Mouse (Mus musculus) kidney, postnatal 14 days (tissue): ENCODE data around the gene Rpp40.

Experiments used
- DNase-seq: peaks from one replicate; pipeline ENCODE4 v3.0.0; 2022; ENCODE audit warnings: mixed read lengths

Gene Rpp40

DNA sequence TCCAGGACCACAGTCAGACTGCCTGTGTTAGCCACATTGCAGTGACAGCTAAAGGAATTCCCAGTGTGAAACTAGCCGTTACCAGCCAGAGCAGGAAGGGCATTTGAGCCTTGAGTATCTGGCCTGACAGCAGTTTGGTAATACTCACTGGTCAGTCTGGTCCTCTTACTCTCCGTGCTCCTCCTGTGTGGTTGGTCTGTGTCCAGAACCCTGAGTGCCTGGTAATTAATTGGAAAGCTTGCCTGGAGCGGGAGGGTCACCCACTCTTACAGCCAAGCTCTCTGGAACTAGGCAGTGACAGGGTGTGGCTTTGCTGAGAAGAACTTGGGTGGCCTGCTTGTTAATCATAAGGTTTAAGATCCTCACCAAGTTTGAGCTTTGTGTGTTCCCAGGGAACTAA lies 57.5 kb downstream of the Rpp40 start:
- DNase-seq = peak; percentile 27

DNA sequence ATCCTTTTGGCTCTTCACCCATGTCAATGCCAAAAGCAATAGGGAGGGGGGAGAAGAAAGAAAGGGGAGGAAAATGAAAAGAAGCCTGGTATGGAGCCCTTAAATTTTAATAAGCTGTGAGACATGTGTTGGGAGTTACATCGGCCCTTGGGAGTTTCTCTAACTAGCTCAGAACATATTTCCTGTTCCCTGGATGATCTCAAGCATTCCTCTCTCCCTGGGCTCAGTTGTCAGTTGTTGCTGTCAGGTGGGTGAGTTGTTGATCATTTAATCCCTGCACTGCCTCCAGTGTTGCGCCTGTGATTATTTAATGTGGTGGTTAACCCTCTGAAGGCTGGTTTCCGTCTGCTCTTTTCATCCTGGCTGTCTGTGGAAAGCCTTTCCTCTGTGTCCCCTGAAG lies 60.9 kb downstream of the Rpp40 start:
- DNase-seq = no peak
